Mouse (Mus musculus) E14TG2a.4 (cell line): ENCODE results near the gene Mark1.

Source experiments
- CTCF ChIP-seq: conservative IDR thresholded peaks from 2 replicates; pipeline ENCODE4 v1.5.1; 2014; ENCODE audit warnings: low read length
- NANOG ChIP-seq: IDR thresholded peaks from 2 replicates; pipeline ENCODE4 v1.6.1; 2014; ENCODE audit warnings: borderline replicate concordance, low read length, mixed read lengths
- POU5F1 ChIP-seq: IDR thresholded peaks from 2 replicates; pipeline ENCODE4 v1.6.1; 2014; ENCODE audit warnings: low read length, borderline replicate concordance

- no peak for TF ChIP-seq CTCF
- TF ChIP-seq POU5F1 = no peak
- TF ChIP-seq NANOG = no peak
Measured at GRCm38 (mm10) chr1:184999071-184999750, at the start of gene Mark1.
